Mouse (Mus musculus): Measurements from ENCODE around the gene Fbxo33. TPM values are rescaled to one million over a fixed set of nuclear protein-coding genes. Genes with fewer than 3 reads are reported as not detected.
A peak's percentile ranks its signal among the peaks of the same experiment; 100 is the strongest.

The Fbxo33 gene
- total and polyA plus RNA-seq, 3 experiments = 20.8 to 35.3 TPM; not detected in 1

DNA sequence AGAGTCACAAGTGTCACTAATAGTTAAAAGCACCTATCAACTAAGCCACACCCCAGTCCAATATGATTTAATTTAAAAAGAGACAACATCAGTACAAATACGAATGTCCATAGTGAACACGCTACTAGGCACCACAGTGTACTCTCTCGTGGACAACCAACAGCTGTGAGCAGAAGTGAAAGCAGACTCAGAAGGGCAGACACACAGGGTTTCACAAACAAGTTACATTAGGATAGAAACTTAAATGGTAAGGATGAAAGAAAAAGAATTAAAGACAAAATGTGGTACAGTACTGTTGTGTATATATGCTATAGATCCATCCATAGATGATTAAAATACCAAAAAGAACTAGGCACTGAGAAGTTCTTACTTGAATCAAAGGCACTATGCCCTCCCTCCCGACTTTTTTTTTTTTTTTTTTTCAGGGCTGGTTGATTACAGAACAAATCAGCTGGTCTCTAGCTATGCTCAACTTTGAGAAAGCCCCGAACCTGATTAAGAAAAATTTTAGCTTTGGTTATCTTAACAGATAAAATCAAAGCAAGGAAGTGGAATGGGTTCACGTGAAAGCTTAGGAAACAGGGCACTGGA, 2.8 kb downstream of the Fbxo33 start:
- no peak for DNase-seq (ENCODE audit: low read depth, low spot score)
- Histone ChIP-seq H3K4me3 (ENCODE audit: control insufficient read depth in 1 of 2, insufficient read depth in 1 of 2, low read depth in 2 of 2, low read length in 2 of 2) (no peak overlapping the region), H3K4me1 (ENCODE audit: control insufficient read depth in 1 of 2, insufficient read depth in 2 of 2, low read length in 2 of 2) (peaks cover 12 to 13% of the 10 kb centered on the region in 2 experiments), H3K27me3 (ENCODE audit: control insufficient read depth in 1 of 2, insufficient read depth in 2 of 2, low read length in 2 of 2) (no peaks in the 10 kb centered on the region), H3K36me3 (ENCODE audit: control insufficient read depth in 1 of 2, insufficient read depth in 2 of 2, low read length in 2 of 2) (peaks cover 0 to 29% of the 10 kb centered on the region in 2 experiments; a peak in 2 of 4 replicates), H3K27ac (ENCODE audit: control insufficient read depth, low read depth, low read length) (no peak overlapping the region), H3K79me2 (ENCODE audit: control insufficient read depth, insufficient read depth, low read length, poor library complexity) (peaks cover 30% of the 10 kb centered on the region), H3K9ac (ENCODE audit: control insufficient read depth, low read depth, low read length, poor library complexity, severe bottlenecking) (no peak overlapping the region), H3K9me3 (replicated peaks; ENCODE audit: insufficient read depth, low read length) (no peaks in the 10 kb centered on the region)
- TF ChIP-seq ETS1 (IDR thresholded peaks at IDR 0.05; ENCODE audit: low read depth, low read length) = 0 out of 2 replicates have a peak, but pooled peaks have one; percentile 12
- TF ChIP-seq MEF2A (IDR thresholded peaks at IDR 0.05; ENCODE audit: extremely low read depth, insufficient replicate concordance, low read depth, low read length, poor library complexity, severe bottlenecking) = no peak
- no peak for TF ChIP-seq MAZ (IDR thresholded peaks at IDR 0.05; ENCODE audit: low read depth, low read length)
- peak; percentile 88 for TF ChIP-seq ZNF384 (IDR thresholded peaks at IDR 0.05; ENCODE audit: low read depth, low read length)
- TF ChIP-seq CHD2 (IDR thresholded peaks at IDR 0.05; ENCODE audit: low read length) = no peak
- TF ChIP-seq MAX (IDR thresholded peaks at IDR 0.05; ENCODE audit: low read length) = no peak
- TF ChIP-seq USF1 (IDR thresholded peaks at IDR 0.05; ENCODE audit: low read depth, low read length) = no peak

DNA sequence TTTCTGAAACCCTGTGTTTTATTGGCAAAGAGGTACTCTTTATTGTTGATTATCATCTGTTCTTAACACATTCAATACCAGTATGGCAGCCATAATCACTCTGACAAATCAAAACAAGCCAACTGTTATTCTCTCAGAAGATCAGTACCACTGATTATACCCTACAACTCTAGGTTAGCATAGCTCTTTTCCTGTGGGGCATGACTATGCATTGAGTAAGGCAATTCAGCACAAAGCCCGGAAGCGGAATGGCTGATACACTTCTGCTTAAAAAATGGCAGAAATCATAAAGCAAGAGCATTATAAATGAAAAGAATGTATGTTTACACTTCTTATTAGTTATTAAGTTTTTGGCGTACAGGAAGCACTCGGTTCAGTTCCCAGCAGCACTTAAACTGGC, 3.3 kb downstream of the Fbxo33 start:
- Histone ChIP-seq H3K36me3 (ENCODE audit: control insufficient read depth in 1 of 2, insufficient read depth in 2 of 2, low read length in 2 of 2) (peaks cover 0 to 29% of the 10 kb centered on the region in 2 experiments; a peak in 2 of 4 replicates), H3K9ac (ENCODE audit: control insufficient read depth, low read depth, low read length, poor library complexity, severe bottlenecking) (no peak overlapping the region), H3K27ac (ENCODE audit: control insufficient read depth, low read depth, low read length) (no peak overlapping the region), H3K27me3 (ENCODE audit: control insufficient read depth in 1 of 2, insufficient read depth in 2 of 2, low read length in 2 of 2) (no peaks in the 10 kb centered on the region), H3K4me3 (ENCODE audit: control insufficient read depth in 1 of 2, insufficient read depth in 1 of 2, low read depth in 2 of 2, low read length in 2 of 2) (no peak overlapping the region), H3K79me2 (ENCODE audit: control insufficient read depth, insufficient read depth, low read length, poor library complexity) (peaks cover 30% of the 10 kb centered on the region), H3K9me3 (replicated peaks; ENCODE audit: insufficient read depth, low read length) (no peaks in the 10 kb centered on the region), H3K4me1 (ENCODE audit: control insufficient read depth in 1 of 2, insufficient read depth in 2 of 2, low read length in 2 of 2) (peaks cover 12 to 13% of the 10 kb centered on the region in 2 experiments)
- no peak for DNase-seq (ENCODE audit: low read depth, low spot score)
- TF ChIP-seq GABPA (IDR thresholded peaks at IDR 0.05; ENCODE audit: low read depth, low read length) = no peak
- TF ChIP-seq RCOR1 (IDR thresholded peaks at IDR 0.05; ENCODE audit: low read depth, low read length) = no peak
- TF ChIP-seq NELFE (IDR thresholded peaks at IDR 0.05; ENCODE audit: low read depth, low read length) = no peak
- no peak for TF ChIP-seq TCF12 (IDR thresholded peaks at IDR 0.05; ENCODE audit: low read depth, low read length)
- TF ChIP-seq GATA1 (IDR thresholded peaks at IDR 0.05; ENCODE audit: low read depth, low read length) = no peak
- no peak for TF ChIP-seq NRF1 (IDR thresholded peaks at IDR 0.05; ENCODE audit: insufficient read depth, low read depth, low read length, poor library complexity, severe bottlenecking)
- TF ChIP-seq ZMIZ1 (IDR thresholded peaks at IDR 0.05; ENCODE audit: low read depth, low read length) = no peak
- no peak for TF ChIP-seq UBTF (IDR thresholded peaks at IDR 0.05; ENCODE audit: borderline replicate concordance, insufficient read depth, low read depth, low read length)
- no peak for TF ChIP-seq ZC3H11A (IDR thresholded peaks at IDR 0.05; ENCODE audit: low read depth, low read length)
- TF ChIP-seq POLR2A (IDR thresholded peaks at IDR 0.05; ENCODE audit: control insufficient read depth in 1 of 2, insufficient read depth in 1 of 2, low read depth in 1 of 2, low read length in 2 of 2, poor library complexity in 1 of 2) = no peak
